Mouse (Mus musculus): ENCODE results near the gene Rhobtb1. TPM values are rescaled to one million over a fixed set of nuclear protein-coding genes. Genes with fewer than 3 reads are reported as not detected.

The Rhobtb1 gene
- polyA plus RNA-seq, 1 experiment from 2014 or later = 11.1 TPM

GRCm38 (mm10) chr10:69190434-69191160 is 39.4 kb downstream of the Rhobtb1 start:
- WGBS (ENCODE audit: insufficient replicate concordance) = 52% methylated on average over 10 of the region's 10 CpGs
- no peak overlapping the region for H3K27ac ChIP-seq (replicated peaks)
- ATAC-seq (ENCODE audit: insufficient read depth) = no peak

GRCm38 (mm10) chr10:69192266-69192665 is 41.0 kb downstream of the Rhobtb1 start:
- no peak overlapping the region for H3K4me3 ChIP-seq (replicated peaks)
- H3K27ac ChIP-seq (replicated peaks) = no peak overlapping the region
- no peaks in the 10 kb centered on the region for H3K27me3 ChIP-seq
- WGBS (ENCODE audit: insufficient replicate concordance) = 67% methylated on average over 5 of the region's 5 CpGs
- H3K9me3 ChIP-seq (replicated peaks) = no peaks in the 10 kb centered on the region
- no peak for ATAC-seq (ENCODE audit: insufficient read depth)
- H3K9ac ChIP-seq = no peak overlapping the region
- no peak overlapping the region for H3K4me2 ChIP-seq
- H3K4me1 ChIP-seq (replicated peaks) = no peaks in the 10 kb centered on the region
- no peaks in the 10 kb centered on the region for H3K36me3 ChIP-seq (replicated peaks)

More at GRCm38 (mm10) chr10:69190434-69191160, 39.4 kb downstream of the Rhobtb1 start:
- Histone ChIP-seq H3K4me3 (replicated peaks) (no peak overlapping the region), H3K4me1 (replicated peaks) (0 out of 2 replicates have a peak, but pooled peaks cover 3% of the 10 kb centered on the region), H3K9me3 (replicated peaks) (no peaks in the 10 kb centered on the region), H3K36me3 (replicated peaks) (no peaks in the 10 kb centered on the region), H3K27me3 (no peaks in the 10 kb centered on the region), H3K9ac (no peak overlapping the region), H3K4me2 (no peak overlapping the region)

DNA sequence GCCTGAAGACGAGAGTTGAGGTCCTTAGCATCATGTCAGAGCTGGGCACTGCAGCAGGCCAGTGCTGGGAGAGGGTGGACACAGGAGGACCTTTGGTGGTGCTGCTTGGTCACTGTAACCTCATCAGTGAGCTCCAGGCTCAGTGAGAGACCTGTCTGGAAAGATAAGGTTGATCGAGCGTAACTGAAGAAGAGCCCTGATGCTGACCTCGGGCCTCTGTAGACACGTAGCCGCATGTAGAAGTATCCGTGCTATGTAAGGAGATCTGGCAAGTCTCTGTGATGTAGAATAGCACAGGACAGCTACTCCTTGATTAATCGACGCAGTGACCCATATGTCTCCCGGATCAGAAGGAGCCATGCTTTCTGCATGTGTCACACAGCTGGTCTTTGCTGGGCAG is 42.5 kb downstream of the Rhobtb1 start:
- H3K4me1 ChIP-seq (replicated peaks) = no peaks in the 10 kb centered on the region
- no peaks in the 10 kb centered on the region for H3K9me3 ChIP-seq (replicated peaks)
- 69% methylated on average over 10 of the region's 10 CpGs for WGBS (ENCODE audit: insufficient replicate concordance)
- H3K9ac ChIP-seq = no peak overlapping the region
- H3K27ac ChIP-seq (replicated peaks) = no peak overlapping the region
- no peak overlapping the region for H3K4me3 ChIP-seq (replicated peaks)
- no peak overlapping the region for H3K4me2 ChIP-seq
- no peaks in the 10 kb centered on the region for H3K36me3 ChIP-seq (replicated peaks)
- no peaks in the 10 kb centered on the region for H3K27me3 ChIP-seq
- ATAC-seq (ENCODE audit: insufficient read depth) = no peak

DNA sequence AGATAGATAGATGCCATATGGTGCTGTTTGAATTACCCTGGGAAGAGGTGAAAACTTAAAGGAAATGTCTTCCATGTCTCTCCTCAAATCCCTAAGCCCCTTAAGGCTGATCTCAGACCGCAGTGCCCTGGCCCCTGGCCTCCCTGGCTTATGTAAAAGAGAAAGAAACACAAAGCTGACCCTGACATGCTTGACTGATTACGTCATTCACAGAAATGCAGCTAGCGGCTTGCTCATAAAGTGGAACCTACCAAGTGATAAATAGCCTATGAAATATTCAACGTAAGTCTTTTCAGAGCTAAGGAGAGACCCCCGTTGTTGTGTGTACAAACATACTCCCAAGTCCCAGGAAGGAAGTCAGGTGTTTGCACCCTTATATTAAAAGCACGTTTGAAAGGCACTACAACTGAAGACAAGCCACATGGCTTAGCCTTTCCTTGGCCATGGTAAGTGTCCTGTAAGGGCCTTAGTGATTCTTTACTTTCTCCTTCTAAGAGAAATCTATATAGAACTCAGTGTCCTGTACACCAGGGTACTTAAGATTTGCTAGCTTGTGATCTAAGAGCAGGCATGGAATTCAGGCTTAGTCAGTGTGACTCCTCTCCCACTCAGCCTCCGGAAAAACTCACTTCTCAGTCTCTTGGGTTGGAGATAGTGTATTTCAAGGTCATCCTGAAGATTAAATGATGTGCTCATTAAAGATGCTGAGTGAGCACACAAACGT is 53.6 kb downstream of the Rhobtb1 start:
- Histone ChIP-seq H3K36me3 (replicated peaks) (no peaks in the 10 kb centered on the region), H3K27me3 (no peaks in the 10 kb centered on the region), H3K9me3 (replicated peaks) (no peaks in the 10 kb centered on the region), H3K4me1 (replicated peaks) (no peaks in the 10 kb centered on the region; the same call in 1 of the 2 replicates), H3K4me2 (no peak overlapping the region), H3K9ac (no peak overlapping the region), H3K4me3 (replicated peaks) (no peak overlapping the region), H3K27ac (replicated peaks) (no peak overlapping the region)
- 44% methylated on average over 8 of the region's 8 CpGs for WGBS (ENCODE audit: insufficient replicate concordance)
- no peak for ATAC-seq (ENCODE audit: insufficient read depth)

DNA sequence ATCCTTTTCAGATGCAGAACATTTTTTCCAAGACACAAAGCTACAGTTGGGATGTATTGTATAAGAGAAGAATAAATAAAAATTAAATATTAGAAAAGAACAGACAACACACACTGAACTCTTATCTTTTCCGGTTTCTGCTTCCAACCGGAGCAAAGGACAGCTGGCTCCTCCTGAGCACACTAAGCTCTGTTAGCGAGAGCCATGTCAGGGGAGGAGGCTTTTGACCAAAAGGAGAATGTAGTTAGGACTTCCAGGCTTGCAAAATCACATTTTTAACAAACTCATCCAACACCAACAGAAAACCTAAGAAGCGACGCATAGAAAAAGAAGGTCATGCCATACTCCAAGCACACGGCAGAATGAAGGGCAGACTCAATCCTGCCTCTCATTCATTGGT is 54.8 kb downstream of the Rhobtb1 start:
- no peaks in the 10 kb centered on the region for H3K9me3 ChIP-seq (replicated peaks)
- no peak for ATAC-seq (ENCODE audit: insufficient read depth)
- H3K4me2 ChIP-seq = no peak overlapping the region
- no peaks in the 10 kb centered on the region for H3K36me3 ChIP-seq (replicated peaks)
- 70% methylated on average over 6 of the region's 6 CpGs for WGBS (ENCODE audit: insufficient replicate concordance)
- 0 out of 2 replicates have a peak, but pooled peaks cover 2% of the 10 kb centered on the region for H3K27me3 ChIP-seq
- no peak overlapping the region for H3K9ac ChIP-seq
- H3K27ac ChIP-seq (replicated peaks) = no peak overlapping the region
- H3K4me1 ChIP-seq (replicated peaks) = peaks cover 6% of the 10 kb centered on the region; the same call in 1 of the 2 replicates
- no peak overlapping the region for H3K4me3 ChIP-seq (replicated peaks)

DNA sequence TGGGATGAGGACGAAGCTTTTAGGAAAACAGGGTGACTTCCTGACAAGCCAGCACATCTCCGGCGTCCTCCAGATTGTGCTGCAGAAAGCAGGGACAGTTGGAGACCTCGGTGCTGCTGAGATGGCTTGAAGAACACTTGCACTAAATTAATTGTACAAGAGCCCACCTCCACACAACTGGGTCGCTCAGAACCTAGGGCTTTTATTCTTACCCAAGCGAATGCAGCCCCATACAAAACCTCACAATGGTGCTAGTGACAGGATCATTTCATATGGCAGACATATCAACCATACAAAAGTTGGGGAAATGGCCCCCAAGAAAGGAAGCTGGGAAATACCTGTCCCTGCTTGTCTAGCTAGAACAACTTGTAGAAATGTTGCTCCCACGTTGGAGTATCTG is 56.2 kb downstream of the Rhobtb1 start:
- Histone ChIP-seq H3K36me3 (replicated peaks) (no peaks in the 10 kb centered on the region), H3K4me3 (replicated peaks) (no peak overlapping the region), H3K9ac (no peak overlapping the region), H3K27me3 (peaks cover 16% of the 10 kb centered on the region), H3K4me2 (no peak overlapping the region), H3K4me1 (replicated peaks) (peaks cover 14% of the 10 kb centered on the region; the same call in 1 of the 2 replicates), H3K9me3 (replicated peaks) (no peaks in the 10 kb centered on the region), H3K27ac (replicated peaks) (no peak overlapping the region)
- WGBS (ENCODE audit: insufficient replicate concordance) = 60% methylated on average over 7 of the region's 7 CpGs
- no peak for ATAC-seq (ENCODE audit: insufficient read depth)

DNA sequence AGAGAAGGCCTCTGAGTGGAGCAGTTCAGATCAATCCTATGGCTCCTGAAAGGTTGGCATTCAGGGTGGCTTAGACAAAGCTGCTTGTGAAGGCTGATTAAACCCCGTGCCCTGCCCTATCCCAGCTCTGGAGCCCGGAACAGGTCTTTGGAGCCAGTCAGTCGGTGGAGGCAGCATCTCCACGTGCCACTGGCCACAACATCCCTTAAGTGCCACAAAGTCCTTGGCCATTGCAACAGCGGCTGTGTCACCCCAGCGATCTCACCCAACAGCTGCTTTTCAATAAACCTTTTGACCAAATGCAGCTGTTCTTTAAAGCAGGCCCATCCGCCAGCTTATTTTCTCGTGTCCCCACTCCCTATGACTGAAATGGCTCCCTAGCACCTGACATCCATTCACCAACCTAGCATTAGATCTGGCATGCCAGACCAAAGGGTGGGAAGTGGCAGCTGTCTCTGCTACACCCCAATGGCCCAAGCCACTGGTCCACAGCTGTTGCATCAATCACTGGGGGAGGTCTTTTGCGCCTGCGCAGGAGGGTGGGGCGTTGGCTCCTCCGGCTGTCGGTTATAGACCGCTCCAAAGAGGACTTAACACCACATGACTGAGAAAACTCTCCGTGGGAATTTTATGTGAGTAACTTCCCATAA is 56.9 kb downstream of the Rhobtb1 start:
- no peaks in the 10 kb centered on the region for H3K36me3 ChIP-seq (replicated peaks)
- no peak overlapping the region for H3K4me2 ChIP-seq
- H3K9me3 ChIP-seq (replicated peaks) = no peaks in the 10 kb centered on the region
- peaks cover 22% of the 10 kb centered on the region for H3K27me3 ChIP-seq
- H3K4me3 ChIP-seq (replicated peaks) = no peak overlapping the region
- no peak for ATAC-seq (ENCODE audit: insufficient read depth)
- WGBS (ENCODE audit: insufficient replicate concordance) = 74% methylated on average over 15 of the region's 15 CpGs
- no peak overlapping the region for H3K27ac ChIP-seq (replicated peaks)
- peaks cover 14% of the 10 kb centered on the region; the same call in 1 of the 2 replicates for H3K4me1 ChIP-seq (replicated peaks)
- H3K9ac ChIP-seq = no peak overlapping the region

GRCm38 (mm10) chr10:69208705-69209104 is 57.5 kb downstream of the Rhobtb1 start:
- Histone ChIP-seq H3K27me3 (peaks cover 28% of the 10 kb centered on the region), H3K36me3 (replicated peaks) (no peaks in the 10 kb centered on the region), H3K4me3 (replicated peaks) (no peak overlapping the region), H3K9me3 (replicated peaks) (no peaks in the 10 kb centered on the region), H3K4me1 (replicated peaks) (peaks cover 17% of the 10 kb centered on the region), H3K4me2 (no peak overlapping the region), H3K27ac (replicated peaks) (no peak overlapping the region), H3K9ac (no peak overlapping the region)
- ATAC-seq (ENCODE audit: insufficient read depth) = no peak
- 67% methylated on average over 3 of the region's 3 CpGs for WGBS (ENCODE audit: insufficient replicate concordance)

DNA sequence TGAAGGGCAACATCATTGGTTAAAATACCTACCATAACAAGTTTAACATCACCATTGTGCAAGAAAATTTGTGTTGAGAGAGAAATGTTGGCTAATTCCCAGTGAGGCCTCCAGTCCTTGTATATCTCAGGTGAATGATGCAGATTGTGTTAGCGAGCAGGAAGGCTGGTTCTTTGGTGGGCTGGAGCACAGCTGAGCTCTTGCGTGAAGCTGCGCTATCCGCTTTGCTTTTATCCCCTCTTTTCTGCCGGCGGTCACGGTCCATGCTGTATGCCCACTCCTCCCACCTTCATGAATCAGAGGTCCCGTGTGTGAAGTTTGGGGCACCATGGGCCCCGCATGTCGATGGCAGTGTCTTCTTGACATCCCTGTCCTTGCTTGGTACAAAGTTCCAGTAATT is 58.8 kb downstream of the Rhobtb1 start:
- no peak for ATAC-seq (ENCODE audit: insufficient read depth)
- peaks cover 26% of the 10 kb centered on the region for H3K4me1 ChIP-seq (replicated peaks)
- no peak overlapping the region for H3K27ac ChIP-seq (replicated peaks)
- H3K4me3 ChIP-seq (replicated peaks) = no peak overlapping the region
- peaks cover 34% of the 10 kb centered on the region for H3K27me3 ChIP-seq
- no peaks in the 10 kb centered on the region for H3K9me3 ChIP-seq (replicated peaks)
- no peaks in the 10 kb centered on the region for H3K36me3 ChIP-seq (replicated peaks)
- no peak overlapping the region for H3K4me2 ChIP-seq
- no peak overlapping the region for H3K9ac ChIP-seq
- WGBS (ENCODE audit: insufficient replicate concordance) = 75% methylated on average over 10 of the region's 10 CpGs

DNA sequence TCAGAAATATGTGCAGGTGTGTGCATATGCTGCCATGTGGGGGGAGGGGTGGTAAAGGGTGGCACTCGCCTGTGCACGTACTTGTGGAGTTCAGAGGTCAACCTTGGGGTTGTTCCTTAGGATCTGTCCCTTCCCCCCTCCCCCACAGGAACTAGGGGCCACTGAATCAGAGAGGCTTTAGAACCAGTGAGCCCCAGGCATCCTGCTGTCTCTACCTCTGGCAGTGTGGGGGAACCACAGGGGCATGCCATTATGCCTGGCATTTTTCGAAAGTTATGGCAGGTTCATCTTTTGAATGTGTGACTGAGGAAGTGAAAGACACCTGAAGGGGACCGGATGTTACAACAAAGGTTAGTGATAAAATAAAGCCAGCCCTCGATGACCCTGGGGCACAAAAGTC is 59.4 kb downstream of the Rhobtb1 start:
- H3K27me3 ChIP-seq = peaks cover 34% of the 10 kb centered on the region
- H3K4me2 ChIP-seq = no peak overlapping the region
- no peak for ATAC-seq (ENCODE audit: insufficient read depth)
- no peak overlapping the region for H3K4me3 ChIP-seq (replicated peaks)
- H3K27ac ChIP-seq (replicated peaks) = no peak overlapping the region
- no peaks in the 10 kb centered on the region for H3K9me3 ChIP-seq (replicated peaks)
- no peaks in the 10 kb centered on the region for H3K36me3 ChIP-seq (replicated peaks)
- peaks cover 26% of the 10 kb centered on the region for H3K4me1 ChIP-seq (replicated peaks)
- no peak overlapping the region for H3K9ac ChIP-seq
- WGBS (ENCODE audit: insufficient replicate concordance) = 46% methylated on average over 5 of the region's 5 CpGs

- peaks cover 34% of the 10 kb centered on the region for H3K27me3 ChIP-seq
- H3K4me1 ChIP-seq (replicated peaks) = peaks cover 26% of the 10 kb centered on the region
- H3K4me3 ChIP-seq (replicated peaks) = peak overlapping the region; percentile 64
- H3K27ac ChIP-seq (replicated peaks) = peak overlapping the region; percentile 87
- no peak for ATAC-seq (ENCODE audit: insufficient read depth)
- 9% methylated on average over 8 of the region's 8 CpGs for WGBS (ENCODE audit: insufficient replicate concordance)
- 0 out of 2 replicates have a peak, but pooled peaks cover 3% of the 10 kb centered on the region for H3K36me3 ChIP-seq (replicated peaks)
- 0 out of 2 replicates have a peak overlapping the region, but pooled peaks have one; percentile 62 for H3K9ac ChIP-seq
- H3K4me2 ChIP-seq = peak overlapping the region; percentile 77
- no peaks in the 10 kb centered on the region for H3K9me3 ChIP-seq (replicated peaks)
Measured at GRCm38 (mm10) chr10:69211560-69211959, 60.3 kb downstream of the Rhobtb1 start.
